Mouse (Mus musculus): ENCODE results near the gene Il1r2.

GRCm38 (mm10) chr1:40085403-40086182, 11.7 kb downstream of the Il1r2 start:
- TF ChIP-seq POLR2A (IDR thresholded peaks at IDR 0.05; ENCODE audit: borderline replicate concordance, extremely low read depth, low read depth, low read length) (no peak), CTCF (IDR thresholded peaks at IDR 0.05; ENCODE audit: insufficient read depth, low read length) (no peak)
